Mouse (Mus musculus): ENCODE results near the gene Pibf1.

GRCm38 (mm10) chr14:99159940-99160339 lies 60.7 kb downstream of the Pibf1 start:
- TF ChIP-seq CTCF (conservative IDR thresholded peaks at IDR 0.05; ENCODE audit: low read length) (no peak), NANOG (IDR thresholded peaks at IDR 0.05; ENCODE audit: borderline replicate concordance, low read length) (no peak), POU5F1 (IDR thresholded peaks at IDR 0.05; ENCODE audit: borderline replicate concordance, low read length) (no peak)
